15 mouse cellular contexts compared by ENCODE assay signal in the genomic region with DNA sequence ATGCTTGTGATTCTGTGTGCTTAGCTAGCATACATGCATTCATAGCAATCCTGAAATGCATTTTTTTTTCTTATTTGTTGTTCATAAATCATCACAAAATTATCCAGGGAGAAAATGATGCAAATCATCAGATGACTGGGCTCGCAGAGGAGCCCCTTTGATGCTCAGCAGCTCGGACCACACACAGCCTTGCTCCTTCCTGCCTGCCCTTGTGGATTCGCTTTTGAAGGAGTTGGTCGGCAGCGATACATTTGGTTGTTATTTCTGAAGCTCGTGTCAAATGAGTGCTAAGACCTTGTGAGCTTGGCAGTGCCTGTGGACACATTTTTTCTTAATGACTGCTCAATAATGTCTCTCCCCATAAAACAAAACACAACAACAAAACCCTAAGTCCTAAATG. TPM values are rescaled to one million over a fixed set of nuclear protein-coding genes. Genes with fewer than 3 reads are reported as not detected.
A peak's percentile ranks its signal among the peaks of the same experiment; 100 is the strongest.
DNase-seq lines count a peak whose midpoint lies in the region; ATAC-seq and TF ChIP-seq lines count a peak whose summit lies in the region.
"Had no signal": no experiment of that assay in that cellular context is flagged by ENCODE, and none has a peak within 500 bp of the region (broad histone marks: within the 10 kb centered on the region; RNA-seq: fewer than 3 reads in every experiment).

No protein-coding gene starts in this region.

- no peak overlapping the region for H3K4me2 ChIP-seq in kidney, embryonic 15.5 days
- no peak overlapping the region for H3K4me2 ChIP-seq in kidney, embryonic 14.5 days (replicated peaks; ENCODE audit: low read depth, low read length)
- no peak overlapping the region for H3K4me2 ChIP-seq in midbrain, embryonic 14.5 days (ENCODE audit: low read length)
- H3K4me2 ChIP-seq: forebrain, embryonic 15.5 days; heart, embryonic 12.5 days; hindbrain, embryonic 14.5 days had no signal

- TF ChIP-seq POLR2A in testis, adult 2 months (IDR thresholded peaks at IDR 0.05; ENCODE audit: control insufficient read depth, low read depth, low read length), result no peak

- no peaks in the 10 kb centered on the region for H3K36me3 ChIP-seq in kidney, embryonic 15.5 days
- H3K36me3 ChIP-seq in kidney, embryonic 14.5 days (ENCODE audit: control insufficient read depth, insufficient read depth, low read length), result no peaks in the 10 kb centered on the region
- no peaks in the 10 kb centered on the region for H3K36me3 ChIP-seq in testis, adult 2 months (ENCODE audit: control insufficient read depth, insufficient read depth, low read length)
- no peaks in the 10 kb centered on the region for H3K36me3 ChIP-seq in midbrain, embryonic 14.5 days (ENCODE audit: control insufficient read depth, insufficient read depth, low read length)
- H3K36me3 ChIP-seq: forebrain, embryonic 15.5 days; heart, embryonic 12.5 days; hindbrain, embryonic 10.5 days had no signal

- H3K9ac ChIP-seq in kidney, embryonic 15.5 days, result no peak overlapping the region
- no peak overlapping the region for H3K9ac ChIP-seq in kidney, embryonic 14.5 days (ENCODE audit: low read depth, low read length)
- H3K9ac ChIP-seq in midbrain, embryonic 14.5 days (replicated peaks; ENCODE audit: low read length), result no peak overlapping the region
- H3K9ac ChIP-seq: forebrain, embryonic 15.5 days; heart, embryonic 12.5 days; hindbrain, embryonic 14.5 days had no signal

- DNase-seq in kidney, postnatal 4 days, result peak; percentile 33 to 54
- DNase-seq in kidney, adult 9 months, result no peak
- no peak for DNase-seq in testis, postnatal 10 days (ENCODE audit: low spot score)
- DNase-seq in midbrain, embryonic 14.5 days, result no peak
- DNase-seq: cerebellum, adult 2 months; cerebellum, postnatal 10 days; gastrocnemius, postnatal 10 days had no signal

- no peaks in the 10 kb centered on the region for H3K9me3 ChIP-seq in kidney, embryonic 15.5 days (replicated peaks)
- H3K9me3 ChIP-seq in kidney, embryonic 14.5 days (ENCODE audit: control insufficient read depth, low read length), result no peaks in the 10 kb centered on the region
- H3K9me3 ChIP-seq in midbrain, embryonic 14.5 days (ENCODE audit: control insufficient read depth, low read length), result no peaks in the 10 kb centered on the region
- H3K9me3 ChIP-seq: forebrain, embryonic 15.5 days; hindbrain, embryonic 10.5 days had no signal

- ATAC-seq in kidney, embryonic 15.5 days (replicated peaks; ENCODE audit: low FRiP score), result peak; percentile 40; the same call in 1 of the 2 replicates
- no peak for ATAC-seq in kidney, embryonic 14.5 days (ENCODE audit: low FRiP score, low TSS enrichment)
- no peak for ATAC-seq in midbrain, embryonic 14.5 days (ENCODE audit: low FRiP score, low TSS enrichment)
- ATAC-seq: forebrain, embryonic 15.5 days had no signal

- WGBS in kidney, embryonic 15.5 days, result 45% methylated on average over 6 of the region's 6 CpGs
- 38% methylated on average over 6 of the region's 6 CpGs for WGBS in kidney, embryonic 14.5 days
- WGBS in midbrain, embryonic 14.5 days, result 63% methylated on average over 6 of the region's 6 CpGs

- H3K4me1 ChIP-seq in kidney, embryonic 15.5 days, result no peaks in the 10 kb centered on the region
- no peaks in the 10 kb centered on the region for H3K4me1 ChIP-seq in kidney, embryonic 14.5 days (ENCODE audit: control insufficient read depth, insufficient read depth, low read length)
- H3K4me1 ChIP-seq in testis, adult 2 months (ENCODE audit: control insufficient read depth, insufficient read depth, low read length), result peaks cover 24% of the 10 kb centered on the region
- H3K4me1 ChIP-seq in midbrain, embryonic 14.5 days (ENCODE audit: control insufficient read depth, insufficient read depth, low read length), result no peaks in the 10 kb centered on the region
- H3K4me1 ChIP-seq: forebrain, embryonic 15.5 days; heart, embryonic 12.5 days; hindbrain, embryonic 10.5 days had no signal

- H3K27me3 ChIP-seq in kidney, embryonic 15.5 days, result no peaks in the 10 kb centered on the region
- no peaks in the 10 kb centered on the region for H3K27me3 ChIP-seq in kidney, embryonic 14.5 days (ENCODE audit: control insufficient read depth, insufficient read depth, low read length)
- no peaks in the 10 kb centered on the region for H3K27me3 ChIP-seq in testis, adult 2 months (ENCODE audit: control insufficient read depth, insufficient read depth, low read length)
- H3K27me3 ChIP-seq in midbrain, embryonic 14.5 days (ENCODE audit: control insufficient read depth, insufficient read depth, low read length), result no peaks in the 10 kb centered on the region
- H3K27me3 ChIP-seq: CH12.LX; forebrain, embryonic 15.5 days; heart, embryonic 12.5 days had no signal

- no peak overlapping the region for H3K4me3 ChIP-seq in kidney, embryonic 15.5 days (replicated peaks)
- H3K4me3 ChIP-seq in kidney, embryonic 14.5 days (ENCODE audit: low read length), result no peak overlapping the region
- no peak overlapping the region for H3K4me3 ChIP-seq in testis, adult 2 months (ENCODE audit: control insufficient read depth, low read depth, low read length)
- no peak overlapping the region for H3K4me3 ChIP-seq in midbrain, embryonic 14.5 days (replicated peaks; ENCODE audit: low read depth, low read length)
- H3K4me3 ChIP-seq: forebrain, embryonic 15.5 days; heart, embryonic 12.5 days; hindbrain, embryonic 10.5 days had no signal

- H3K27ac ChIP-seq in kidney, embryonic 15.5 days, result no peak overlapping the region
- no peak overlapping the region for H3K27ac ChIP-seq in kidney, embryonic 14.5 days (ENCODE audit: low read depth, low read length)
- H3K27ac ChIP-seq in testis, adult 2 months (ENCODE audit: control insufficient read depth, insufficient read depth, low read depth, low read length), result peak overlapping the region; percentile 71
- H3K27ac ChIP-seq in midbrain, embryonic 14.5 days (replicated peaks; ENCODE audit: low read depth, low read length), result no peak overlapping the region
- H3K27ac ChIP-seq: forebrain, embryonic 15.5 days; hindbrain, embryonic 10.5 days; hindbrain, embryonic 14.5 days had no signal

- no peak for TF ChIP-seq CTCF in testis, adult 2 months (IDR thresholded peaks at IDR 0.05; ENCODE audit: control insufficient read depth, insufficient read depth, insufficient replicate concordance, low read depth, low read length)

RNA-seq across cellular contexts. Expression of gene Ralgps2, which starts 31.2 kb away (rescaled TPM):
- polyA plus RNA-seq in kidney, embryonic 15.5 days (2015; fragmentation: Nextera tagmentation; extraction: Ambion mirVana), result 66.0 and 67.9 TPM in 2 replicates
- 62.3 and 80.8 TPM in 2 replicates for polyA plus RNA-seq in kidney, embryonic 14.5 days (2014; fragmentation: Nextera tagmentation; extraction: Ambion mirVana)
- 123 and 132 TPM in 2 replicates for polyA plus RNA-seq in testis, adult 2 months (2012; rRNA removed)
- polyA plus RNA-seq in midbrain, embryonic 14.5 days (2014; fragmentation: Nextera tagmentation; extraction: Ambion mirVana), result 122 and 132 TPM in 2 replicates

Comparison
In these comparisons a context has a peak if more than half of its experiments do, and no peak if none do; other contexts are left out.
1. DNase-seq: peak in kidney, postnatal 4 days (2 of 2); none in kidney, adult 9 months (single experiment), testis, postnatal 10 days (single experiment) and midbrain, embryonic 14.5 days (single experiment).